Mouse (Mus musculus) embryonic facial prominence, embryonic 12.5 days (tissue): ENCODE data around the gene Irf8. TPM values are rescaled to one million over a fixed set of nuclear protein-coding genes. Genes with fewer than 3 reads are reported as not detected.

ENCODE experiments used
- ATAC-seq: fragments of 200-750 bp; cut with Nextera tagmentation; 2 replicates; pipeline ENCODE4 v1.8.0; 2017; ENCODE audit not compliant: insufficient number of reproducible peaks, insufficient read depth, low FRiP score, low TSS enrichment
- H3K27ac ChIP-seq: fragments of 300-500 bp; sonication (generic); 2 replicates; pipeline ENCODE4 v1.5.1; 2016; ENCODE audit warnings: mild to moderate bottlenecking
- H3K27me3 ChIP-seq: fragments of 300-500 bp; sonication (generic); 2 replicates; pipeline ENCODE4 v1.6.1; 2016; ENCODE audit warnings: mild to moderate bottlenecking, moderate library complexity
- H3K36me3 ChIP-seq: fragments of 300-500 bp; sonication (generic); 2 replicates; pipeline ENCODE4 v1.6.1; 2016; ENCODE audit warnings: mild to moderate bottlenecking
- H3K4me1 ChIP-seq: fragments of 300-500 bp; sonication (generic); 2 replicates; pipeline ENCODE4 v1.6.1; 2016
- H3K4me2 ChIP-seq: fragments of 300-500 bp; sonication (generic); replicated peaks from 2 replicates; pipeline ENCODE4 v1.6.1; 2016; ENCODE audit warnings: mild to moderate bottlenecking, moderate library complexity
- H3K4me3 ChIP-seq: fragments of 300-500 bp; sonication (generic); 2 replicates; pipeline ENCODE4 v1.5.1; 2016; ENCODE audit warnings: mild to moderate bottlenecking
- H3K9ac ChIP-seq: fragments of 300-500 bp; sonication (generic); 2 replicates; pipeline ENCODE4 v1.6.1; 2016; ENCODE audit warnings: mild to moderate bottlenecking, moderate library complexity
- H3K9me3 ChIP-seq: fragments of 300-500 bp; sonication (generic); 2 replicates; pipeline ENCODE4 v1.6.1; 2016; ENCODE audit warnings: mild to moderate bottlenecking, moderate library complexity
- WGBS: fragments of 180-500 bp; shearing (Covaris S2); methylation state at CpG from one replicate; pipeline ENCODE4 v1.1.7; 2016; 5-methylcytosine and 5-hydroxymethylcytosine counted together
- polyA plus RNA-seq: library from polyadenylated mRNA; unstranded; fragments of >200 nt; fragmentation: Nextera tagmentation; extraction: Ambion mirVana; gene quantifications from 2 replicates; pipeline ENCODE4 v1.2.1, GENCODE M21; 2016

Gene Irf8
- polyA plus RNA-seq, 1 experiment from 2014 or later = 4.7 TPM

GRCm38 (mm10) chr8:120755306-120756297, 19.4 kb downstream of the Irf8 start:
- 50% methylated on average over 19 of the region's 19 CpGs for WGBS
- Histone ChIP-seq H3K27me3 (no peaks in the 10 kb centered on the region), H3K4me3 (no peak overlapping the region), H3K36me3 (no peaks in the 10 kb centered on the region), H3K9ac (no peak overlapping the region), H3K9me3 (no peaks in the 10 kb centered on the region), H3K4me1 (peaks cover 20% of the 10 kb centered on the region), H3K4me2 (no peak overlapping the region), H3K27ac (no peak overlapping the region)
- ATAC-seq = no peak

GRCm38 (mm10) chr8:120758005-120758404, 21.8 kb downstream of the Irf8 start:
- H3K4me1 ChIP-seq = peaks cover 6% of the 10 kb centered on the region; the same call in 1 of the 2 replicates

GRCm38 (mm10) chr8:120759847-120760246, 23.7 kb downstream of the Irf8 start:
- H3K27me3 ChIP-seq = no peaks in the 10 kb centered on the region
- ATAC-seq = no peak
- no peak overlapping the region for H3K4me3 ChIP-seq
- H3K9me3 ChIP-seq = no peaks in the 10 kb centered on the region
- no peak overlapping the region for H3K27ac ChIP-seq
- H3K4me2 ChIP-seq = no peak overlapping the region
- H3K36me3 ChIP-seq = no peaks in the 10 kb centered on the region
- no peak overlapping the region for H3K9ac ChIP-seq
- peaks cover 6% of the 10 kb centered on the region; the same call in 1 of the 2 replicates for H3K4me1 ChIP-seq
- WGBS = 81% methylated on average over 6 of the region's 6 CpGs

More at GRCm38 (mm10) chr8:120758005-120758404, 21.8 kb downstream of the Irf8 start:
- ATAC-seq = no peak
- WGBS = 14% methylated on average over 4 of the region's 4 CpGs
- H3K27ac ChIP-seq = no peak overlapping the region
- no peak overlapping the region for H3K9ac ChIP-seq
- no peaks in the 10 kb centered on the region for H3K36me3 ChIP-seq
- no peak overlapping the region for H3K4me3 ChIP-seq
- H3K9me3 ChIP-seq = no peaks in the 10 kb centered on the region
- H3K4me2 ChIP-seq = no peak overlapping the region
- no peaks in the 10 kb centered on the region for H3K27me3 ChIP-seq

DNA sequence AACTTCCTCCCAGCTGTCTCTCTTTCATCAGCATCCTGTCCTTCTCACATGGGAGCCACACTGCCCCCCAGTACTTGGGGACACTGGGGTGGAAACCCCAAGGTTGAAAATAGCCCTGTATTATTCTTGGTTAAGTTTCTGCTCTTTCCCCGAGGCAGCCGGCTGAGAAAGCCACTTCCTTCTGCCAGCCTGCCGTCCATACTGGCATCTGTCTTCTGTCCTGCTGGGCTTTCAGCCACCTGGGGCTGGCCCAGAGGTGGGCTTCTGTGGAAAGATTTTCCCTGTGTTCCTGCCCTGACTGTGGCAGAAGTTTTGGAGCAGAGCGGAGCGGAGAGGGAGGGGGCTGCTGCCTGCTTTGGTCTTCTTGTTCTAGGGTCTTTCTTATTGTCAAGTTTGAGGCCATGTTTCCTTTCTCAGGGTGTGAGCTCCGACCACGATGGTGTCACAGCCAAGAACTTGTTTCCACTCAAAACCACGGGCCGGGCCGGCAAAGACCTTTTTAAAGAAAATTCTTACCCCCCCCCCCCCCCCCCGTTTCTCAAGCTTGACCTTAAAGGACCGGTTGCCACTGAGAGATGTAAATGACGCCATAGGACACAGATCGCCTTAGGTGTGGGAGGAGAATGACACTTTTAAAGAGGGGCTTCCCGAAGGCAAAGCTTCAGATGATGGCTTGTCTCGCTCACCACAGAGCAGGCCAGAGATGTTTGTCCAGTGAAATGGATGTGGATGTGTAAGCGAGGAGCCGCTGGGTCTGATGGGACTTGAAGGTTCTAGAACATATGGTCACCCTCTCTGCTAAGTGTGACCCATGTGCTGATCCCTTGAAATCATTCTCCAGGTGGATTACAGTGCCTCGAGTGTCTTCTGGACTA, 24.4 kb downstream of the Irf8 start:
- H3K27ac ChIP-seq = no peak overlapping the region
- WGBS = 83% methylated on average over 19 of the region's 19 CpGs
- no peak for ATAC-seq

DNA sequence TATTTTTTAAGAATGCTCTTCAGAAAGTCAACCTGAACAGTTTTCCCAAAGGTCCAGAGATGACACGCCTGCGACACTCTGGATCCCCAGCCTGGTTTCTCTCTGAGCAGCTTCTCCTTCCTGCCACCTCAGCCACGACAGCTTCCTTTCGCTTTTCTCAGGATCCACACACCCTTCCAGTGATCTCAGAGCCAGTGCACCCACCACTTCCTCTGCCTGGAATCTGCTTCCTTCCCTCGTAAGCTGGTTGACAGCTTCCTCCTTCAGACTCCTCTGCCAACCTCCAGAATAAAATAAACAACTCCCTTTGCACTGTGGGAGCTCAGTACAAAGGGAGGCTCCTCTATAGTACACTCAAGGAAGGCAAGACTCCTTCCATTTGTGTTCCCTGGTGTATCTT, 27.1 kb downstream of the Irf8 start:
- no peaks in the 10 kb centered on the region for H3K9me3 ChIP-seq
- H3K9ac ChIP-seq = no peak overlapping the region
- H3K4me1 ChIP-seq = no peaks in the 10 kb centered on the region
- ATAC-seq = no peak
- 0 out of 2 replicates have a peak, but pooled peaks cover 6% of the 10 kb centered on the region for H3K27me3 ChIP-seq
- H3K4me2 ChIP-seq = no peak overlapping the region
- no peaks in the 10 kb centered on the region for H3K36me3 ChIP-seq
- no peak overlapping the region for H3K4me3 ChIP-seq
- 69% methylated on average over 5 of the region's 5 CpGs for WGBS
- no peak overlapping the region for H3K27ac ChIP-seq

More for the DNA sequence above, 24.4 kb downstream of the Irf8 start:
- H3K9ac ChIP-seq = no peak overlapping the region
- H3K27me3 ChIP-seq = 0 out of 2 replicates have a peak, but pooled peaks cover 5% of the 10 kb centered on the region
- no peak overlapping the region for H3K4me2 ChIP-seq
- no peaks in the 10 kb centered on the region for H3K9me3 ChIP-seq
- H3K36me3 ChIP-seq = no peaks in the 10 kb centered on the region
- no peak overlapping the region for H3K4me3 ChIP-seq
- peaks cover 5% of the 10 kb centered on the region; the same call in 1 of the 2 replicates for H3K4me1 ChIP-seq

GRCm38 (mm10) chr8:120764638-120765037, 28.5 kb downstream of the Irf8 start:
- no peak for ATAC-seq
- H3K36me3 ChIP-seq = no peaks in the 10 kb centered on the region
- H3K9me3 ChIP-seq = no peaks in the 10 kb centered on the region
- H3K27ac ChIP-seq = no peak overlapping the region
- no peak overlapping the region for H3K4me3 ChIP-seq
- H3K4me1 ChIP-seq = no peaks in the 10 kb centered on the region
- H3K4me2 ChIP-seq = no peak overlapping the region
- H3K9ac ChIP-seq = no peak overlapping the region
- 0 out of 2 replicates have a peak, but pooled peaks cover 6% of the 10 kb centered on the region for H3K27me3 ChIP-seq

DNA sequence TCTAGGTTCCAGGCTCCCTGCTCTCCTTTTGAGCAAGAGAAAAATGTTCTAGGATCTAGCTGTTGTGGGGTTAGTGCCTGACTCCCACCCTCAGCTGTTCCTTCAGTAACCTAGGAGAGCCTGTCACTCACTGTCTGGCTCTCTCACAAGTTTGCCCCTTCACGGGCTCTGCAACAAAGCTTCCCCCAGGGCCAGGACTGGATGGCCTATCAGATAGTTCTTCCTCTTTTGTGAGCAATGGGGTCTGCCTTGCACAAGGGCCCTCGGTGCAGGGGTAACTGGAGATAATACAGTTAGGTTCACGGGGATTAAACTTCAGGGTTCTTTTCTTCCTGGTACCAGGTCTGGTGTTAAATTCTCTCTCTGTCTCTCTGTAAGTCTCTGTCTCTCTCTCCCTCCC, 30.5 kb downstream of the Irf8 start:
- ATAC-seq = no peak
- Histone ChIP-seq H3K9ac (no peak overlapping the region), H3K4me1 (no peaks in the 10 kb centered on the region), H3K4me2 (no peak overlapping the region), H3K27ac (no peak overlapping the region), H3K36me3 (no peaks in the 10 kb centered on the region), H3K9me3 (no peaks in the 10 kb centered on the region), H3K4me3 (no peak overlapping the region), H3K27me3 (0 out of 2 replicates have a peak, but pooled peaks cover 6% of the 10 kb centered on the region)
- 30% methylated on average over 3 of the region's 3 CpGs for WGBS

DNA sequence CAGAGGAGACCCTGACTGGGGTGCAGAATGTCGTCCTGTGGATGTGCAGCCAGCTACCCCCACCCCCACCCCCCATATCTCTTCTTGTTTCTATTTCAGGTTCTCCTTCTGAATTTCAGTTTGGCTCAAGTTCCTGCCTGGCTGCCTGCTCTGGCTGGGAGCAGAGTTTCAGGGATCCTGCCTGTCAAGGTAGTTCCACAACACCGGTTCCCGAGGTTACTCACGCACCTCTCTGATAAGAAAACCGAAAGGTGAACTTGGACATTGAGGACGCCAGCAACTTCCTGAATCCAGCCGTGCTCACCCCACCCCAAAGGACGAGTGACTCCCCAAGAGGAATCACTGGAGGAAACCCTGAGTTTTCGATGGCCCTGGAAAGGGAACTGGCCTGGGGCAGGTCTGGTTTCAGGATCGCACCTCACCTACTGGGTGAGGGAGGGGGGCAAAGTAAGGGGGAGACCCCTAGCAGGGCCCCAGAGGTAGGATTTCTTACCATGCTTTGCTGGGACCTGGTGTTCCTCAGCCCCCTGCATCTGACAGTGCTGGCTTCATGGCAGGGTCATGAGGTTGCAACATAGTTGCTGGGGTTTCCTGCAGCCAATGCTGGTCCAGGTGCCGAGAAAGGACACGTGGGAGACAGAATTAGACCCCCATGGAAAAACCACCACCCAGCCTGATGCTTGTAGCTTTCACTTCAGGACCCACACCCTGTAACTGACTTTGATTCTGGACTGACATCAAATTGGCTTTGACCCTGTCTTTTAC, 32.5 kb downstream of the Irf8 start:
- no peaks in the 10 kb centered on the region for H3K9me3 ChIP-seq
- no peak overlapping the region for H3K4me2 ChIP-seq
- H3K4me1 ChIP-seq = no peaks in the 10 kb centered on the region
- WGBS = 68% methylated on average over 12 of the region's 12 CpGs
- H3K4me3 ChIP-seq = no peak overlapping the region
- no peak for ATAC-seq
- no peak overlapping the region for H3K9ac ChIP-seq
- no peak overlapping the region for H3K27ac ChIP-seq
- H3K27me3 ChIP-seq = 0 out of 2 replicates have a peak, but pooled peaks cover 6% of the 10 kb centered on the region
- no peaks in the 10 kb centered on the region for H3K36me3 ChIP-seq

GRCm38 (mm10) chr8:120777184-120777583, 41.0 kb downstream of the Irf8 start:
- H3K27me3 ChIP-seq = no peaks in the 10 kb centered on the region
- H3K36me3 ChIP-seq = no peaks in the 10 kb centered on the region
- 92% methylated on average over 10 of the region's 10 CpGs for WGBS
- H3K9ac ChIP-seq = no peak overlapping the region
- H3K27ac ChIP-seq = no peak overlapping the region
- H3K9me3 ChIP-seq = no peaks in the 10 kb centered on the region
- H3K4me2 ChIP-seq = no peak overlapping the region
- H3K4me3 ChIP-seq = no peak overlapping the region
- no peak for ATAC-seq
- H3K4me1 ChIP-seq = no peaks in the 10 kb centered on the region

GRCm38 (mm10) chr8:120777732-120778131, 41.6 kb downstream of the Irf8 start:
- no peaks in the 10 kb centered on the region for H3K27me3 ChIP-seq
- H3K36me3 ChIP-seq = no peaks in the 10 kb centered on the region
- no peak overlapping the region for H3K4me2 ChIP-seq
- no peak overlapping the region for H3K4me3 ChIP-seq
- 55% methylated on average over 13 of the region's 13 CpGs for WGBS
- no peaks in the 10 kb centered on the region for H3K9me3 ChIP-seq
- H3K4me1 ChIP-seq = no peaks in the 10 kb centered on the region
- no peak for ATAC-seq
- H3K9ac ChIP-seq = no peak overlapping the region
- no peak overlapping the region for H3K27ac ChIP-seq

DNA sequence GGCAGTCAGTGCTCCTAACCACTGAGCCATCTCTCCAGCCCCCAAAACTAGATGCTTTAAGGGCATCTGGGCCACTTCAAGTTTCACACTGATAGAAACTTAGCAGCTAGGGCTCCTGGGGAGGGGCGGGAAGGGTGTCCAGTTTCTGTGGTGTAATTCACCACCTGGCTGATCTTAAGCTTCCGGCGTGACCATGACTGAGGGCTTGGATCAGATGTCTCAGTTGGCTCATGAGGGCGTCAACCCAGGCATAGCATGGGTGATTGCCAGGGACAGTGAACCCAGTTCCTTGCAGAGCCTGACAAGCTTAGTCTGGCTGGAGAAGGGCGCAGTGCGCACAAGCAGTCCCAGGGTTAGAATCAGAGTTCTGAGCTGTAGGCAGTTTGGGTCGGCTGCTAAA, 42.9 kb downstream of the Irf8 start:
- Histone ChIP-seq H3K4me2 (no peak overlapping the region), H3K4me1 (no peaks in the 10 kb centered on the region), H3K27me3 (no peaks in the 10 kb centered on the region), H3K4me3 (no peak overlapping the region), H3K36me3 (no peaks in the 10 kb centered on the region), H3K9ac (no peak overlapping the region), H3K9me3 (no peaks in the 10 kb centered on the region), H3K27ac (no peak overlapping the region)
- no peak for ATAC-seq
- 89% methylated on average over 7 of the region's 7 CpGs for WGBS
